Mouse (Mus musculus) G1E (cell line): ENCODE measurements around the gene Hist2h2aa2.

Experiments
- CTCF ChIP-seq: IDR thresholded peaks from 2 replicates; pipeline ENCODE4 v1.5.1; 2012; ENCODE audit warnings: low read depth, low read length, inconsistent platforms, mixed read lengths
- GATA1 ChIP-seq: IDR thresholded peaks from 2 replicates; pipeline ENCODE4 v1.6.1; 2012; ENCODE audit warnings: borderline replicate concordance, low read length, inconsistent platforms, mixed read lengths
- GATA2 ChIP-seq: IDR thresholded peaks from 2 replicates; pipeline ENCODE4 v1.6.1; 2012; ENCODE audit warnings: low read depth, low read length, inconsistent platforms, borderline replicate concordance
- TAL1 ChIP-seq: conservative IDR thresholded peaks from 2 replicates; pipeline ENCODE4 v1.6.1; 2012; ENCODE audit warnings: low read depth, low read length, inconsistent platforms, mixed read lengths

DNA sequence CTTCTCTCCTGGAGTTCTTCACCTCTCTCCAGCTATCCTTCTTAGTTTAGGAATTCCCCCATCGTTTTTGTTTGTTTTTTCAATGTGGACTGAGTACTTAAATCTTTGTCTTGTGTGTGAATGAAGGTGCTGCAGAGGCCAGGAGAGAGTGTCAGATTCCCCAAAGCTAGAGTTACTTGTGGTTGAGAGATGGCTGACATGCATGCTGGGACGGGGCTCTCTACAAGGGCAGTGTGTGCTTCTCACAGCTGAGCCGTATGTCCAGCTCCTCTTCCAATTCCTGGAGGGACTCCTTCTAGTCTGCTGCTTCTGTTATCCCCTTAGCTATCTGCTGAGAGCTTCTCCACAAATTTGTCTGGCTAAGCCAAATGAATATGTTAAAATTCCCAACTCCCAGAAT, 4.2 kb downstream of the Hist2h2aa2 start:
- no peak for TF ChIP-seq CTCF
- no peak for TF ChIP-seq GATA2
- TF ChIP-seq GATA1, result no peak
- no peak for TF ChIP-seq TAL1
